ENCODE assay signal across 17 mouse cellular contexts in genomic region chr3:20172394-20172793, GRCm38 (mm10).
"Had no signal": no experiment of that assay in that cellular context is flagged by ENCODE, and none has a peak within 500 bp of the region (broad histone marks: within the 10 kb centered on the region; RNA-seq: fewer than 3 reads in every experiment).

No protein-coding gene starts in this region.

- H3K4me2 ChIP-seq: lung, embryonic 15.5 days; midbrain, embryonic 11.5 days; midbrain, embryonic 13.5 days; midbrain, embryonic 15.5 days; neural tube, embryonic 12.5 days; stomach, embryonic 15.5 days had no signal

- H3K4me1 ChIP-seq: lung, embryonic 15.5 days; midbrain, embryonic 13.5 days; midbrain, embryonic 15.5 days; neural tube, embryonic 12.5 days; stomach, embryonic 15.5 days had no signal

- H3K9ac ChIP-seq: liver, postnatal 0 days; lung, embryonic 15.5 days; midbrain, embryonic 13.5 days; midbrain, embryonic 15.5 days; neural tube, embryonic 12.5 days; stomach, embryonic 15.5 days had no signal

- H3K4me3 ChIP-seq: lung, embryonic 15.5 days; midbrain, embryonic 13.5 days; midbrain, embryonic 15.5 days; neural tube, embryonic 12.5 days; stomach, embryonic 15.5 days had no signal

- ATAC-seq: liver, postnatal 0 days; lung, postnatal 0 days; midbrain, embryonic 13.5 days; midbrain, embryonic 15.5 days had no signal

- H3K27ac ChIP-seq: lung, embryonic 15.5 days; macrophage; midbrain, embryonic 13.5 days; midbrain, embryonic 15.5 days; neural tube, embryonic 12.5 days; stomach, embryonic 15.5 days; stomach, postnatal 0 days had no signal

- DNase-seq: liver, postnatal 0 days; lung, adult 2 months; lung, postnatal 14 days; lung, postnatal 36 days; right cerebral cortex, postnatal 14 days; thymus, adult 2 months; thymus, postnatal 25 days; thymus, postnatal 4 days had no signal

- H3K27me3 ChIP-seq: lung, embryonic 15.5 days; midbrain, embryonic 13.5 days; midbrain, embryonic 15.5 days; neural tube, embryonic 12.5 days; stomach, embryonic 15.5 days had no signal

- H3K36me3 ChIP-seq: lung, embryonic 15.5 days; midbrain, embryonic 13.5 days; midbrain, embryonic 15.5 days; neural tube, embryonic 12.5 days; stomach, embryonic 15.5 days had no signal

- H3K9me3 ChIP-seq: lung, embryonic 15.5 days; midbrain, embryonic 13.5 days; midbrain, embryonic 15.5 days; neural tube, embryonic 12.5 days; stomach, embryonic 15.5 days had no signal
